Mouse (Mus musculus) megakaryocyte, embryonic 14.5 days (primary cell): ENCODE measurements around the gene Olfr1215.

Source experiments
- FLI1 ChIP-seq: IDR thresholded peaks from 2 replicates; pipeline ENCODE4 v1.6.1; 2012; ENCODE audit warnings: low read length, inconsistent platforms, mixed read lengths
- GATA1 ChIP-seq: IDR thresholded peaks from 3 replicates; pipeline ENCODE4 v1.6.1; 2012; ENCODE audit warnings: mixed read lengths, low read length, inconsistent platforms, borderline replicate concordance

- TF ChIP-seq GATA1 (no peak), FLI1 (no peak)
Measured at GRCm38 (mm10) chr2:89006873-89007272, at the start of gene Olfr1215.
